Mouse (Mus musculus) testis, adult 2 months (tissue): ENCODE results near the gene Antxr2.

Experiments
- CTCF ChIP-seq: fragments of 200-500 bp; IDR thresholded peaks from 2 replicates; pipeline ENCODE4 v1.5.1; 2012; ENCODE audit warnings: low read depth, mild to moderate bottlenecking, inconsistent platforms, low read length, moderate library complexity; ENCODE audit not compliant: control insufficient read depth, insufficient read depth, insufficient replicate concordance
- POLR2A ChIP-seq: fragments of 200-500 bp; IDR thresholded peaks from 2 replicates; pipeline ENCODE4 v1.6.1; 2012; ENCODE audit warnings: low read depth, mild to moderate bottlenecking, inconsistent platforms, low read length, moderate library complexity; ENCODE audit not compliant: control insufficient read depth

GRCm38 (mm10) chr5:97983375-97983774, 47.5 kb downstream of the Antxr2 start:
- TF ChIP-seq POLR2A (no peak), CTCF (no peak)
